Mouse (Mus musculus): ENCODE measurements around the gene Rab11fip4. TPM values are rescaled to one million over a fixed set of nuclear protein-coding genes. Genes with fewer than 3 reads are reported as not detected.

Gene Rab11fip4
- total and polyA plus RNA-seq, 3 experiments = 0.05 TPM; not detected in 2

- Histone ChIP-seq H3K36me3 (replicated peaks) (no peaks in the 10 kb centered on the region), H3K27me3 (ENCODE audit: insufficient read depth, low read length) (peaks cover 12% of the 10 kb centered on the region; the same call in 1 of the 2 replicates), H3K9me3 (replicated peaks) (no peaks in the 10 kb centered on the region), H3K4me3 (ENCODE audit: low read depth, low read length) (no peak overlapping the region), H3K4me1 (ENCODE audit: insufficient read depth, low read depth, low read length) (no peaks in the 10 kb centered on the region)
- ATAC-seq (ENCODE audit: extremely low read depth, insufficient number of reproducible peaks, low FRiP score, poor library complexity, severe bottlenecking) (no peak), DNase-seq (ENCODE audit: low spot score) (no peak)
- TF ChIP-seq POLR2AphosphoS5 (IDR thresholded peaks at IDR 0.05; ENCODE audit: insufficient replicate concordance, low read depth, low read length) (no peak), GATA1 (IDR thresholded peaks at IDR 0.05; ENCODE audit: borderline replicate concordance, low read length) (no peak), CTCF (IDR thresholded peaks at IDR 0.05; ENCODE audit: low read depth, low read length) (no peak), GATA2 (IDR thresholded peaks at IDR 0.05; ENCODE audit: borderline replicate concordance, low read depth, low read length) (no peak), TAL1 (conservative IDR thresholded peaks at IDR 0.05; ENCODE audit: low read depth, low read length) (no peak)
Measured at GRCm38 (mm10) chr11:79654407-79654831, 63.4 kb downstream of the Rab11fip4 start.

GRCm38 (mm10) chr11:79655592-79655991, 64.6 kb downstream of the Rab11fip4 start:
- no peak for ATAC-seq (ENCODE audit: extremely low read depth, insufficient number of reproducible peaks, low FRiP score, poor library complexity, severe bottlenecking)
- Histone ChIP-seq H3K4me3 (ENCODE audit: low read depth, low read length) (no peak overlapping the region), H3K27me3 (ENCODE audit: insufficient read depth, low read length) (peaks cover 16% of the 10 kb centered on the region; the same call in 1 of the 2 replicates), H3K4me1 (ENCODE audit: insufficient read depth, low read depth, low read length) (no peaks in the 10 kb centered on the region), H3K9me3 (replicated peaks) (no peaks in the 10 kb centered on the region), H3K36me3 (replicated peaks) (no peaks in the 10 kb centered on the region)
- no peak for DNase-seq (ENCODE audit: low spot score)
- TF ChIP-seq GATA2 (IDR thresholded peaks at IDR 0.05; ENCODE audit: borderline replicate concordance, low read depth, low read length) (no peak), TAL1 (conservative IDR thresholded peaks at IDR 0.05; ENCODE audit: low read depth, low read length) (no peak), GATA1 (IDR thresholded peaks at IDR 0.05; ENCODE audit: borderline replicate concordance, low read length) (no peak), POLR2AphosphoS5 (IDR thresholded peaks at IDR 0.05; ENCODE audit: insufficient replicate concordance, low read depth, low read length) (no peak), CTCF (IDR thresholded peaks at IDR 0.05; ENCODE audit: low read depth, low read length) (no peak)

GRCm38 (mm10) chr11:79656491-79656890, 65.5 kb downstream of the Rab11fip4 start:
- Histone ChIP-seq H3K4me3 (ENCODE audit: low read depth, low read length) (no peak overlapping the region), H3K4me1 (ENCODE audit: insufficient read depth, low read depth, low read length) (no peaks in the 10 kb centered on the region), H3K27me3 (ENCODE audit: insufficient read depth, low read length) (peaks cover 19% of the 10 kb centered on the region; the same call in 1 of the 2 replicates), H3K36me3 (replicated peaks) (no peaks in the 10 kb centered on the region), H3K9me3 (replicated peaks) (no peaks in the 10 kb centered on the region)
- DNase-seq (ENCODE audit: low spot score) (no peak), ATAC-seq (ENCODE audit: extremely low read depth, insufficient number of reproducible peaks, low FRiP score, poor library complexity, severe bottlenecking) (no peak)
- TF ChIP-seq POLR2AphosphoS5 (IDR thresholded peaks at IDR 0.05; ENCODE audit: insufficient replicate concordance, low read depth, low read length) (no peak), CTCF (IDR thresholded peaks at IDR 0.05; ENCODE audit: low read depth, low read length) (no peak), GATA2 (IDR thresholded peaks at IDR 0.05; ENCODE audit: borderline replicate concordance, low read depth, low read length) (no peak), TAL1 (conservative IDR thresholded peaks at IDR 0.05; ENCODE audit: low read depth, low read length) (no peak), GATA1 (IDR thresholded peaks at IDR 0.05; ENCODE audit: borderline replicate concordance, low read length) (no peak)

- DNase-seq (ENCODE audit: low spot score) (no peak), ATAC-seq (ENCODE audit: extremely low read depth, insufficient number of reproducible peaks, low FRiP score, poor library complexity, severe bottlenecking) (no peak)
- TF ChIP-seq GATA1 (IDR thresholded peaks at IDR 0.05; ENCODE audit: borderline replicate concordance, low read length) (no peak), TAL1 (conservative IDR thresholded peaks at IDR 0.05; ENCODE audit: low read depth, low read length) (no peak), GATA2 (IDR thresholded peaks at IDR 0.05; ENCODE audit: borderline replicate concordance, low read depth, low read length) (no peak)
- H3K4me1 ChIP-seq (ENCODE audit: insufficient read depth, low read depth, low read length) = no peaks in the 10 kb centered on the region
- H3K4me3 ChIP-seq (ENCODE audit: low read depth, low read length) = no peak overlapping the region
- H3K9me3 ChIP-seq (replicated peaks) = no peaks in the 10 kb centered on the region
- H3K27me3 ChIP-seq (ENCODE audit: insufficient read depth, low read length) = peaks cover 21% of the 10 kb centered on the region; the same call in 1 of the 2 replicates
- H3K36me3 ChIP-seq (replicated peaks) = no peaks in the 10 kb centered on the region
Measured at GRCm38 (mm10) chr11:79657053-79657452, 66.0 kb downstream of the Rab11fip4 start.

GRCm38 (mm10) chr11:79658205-79658825, 67.3 kb downstream of the Rab11fip4 start:
- no peaks in the 10 kb centered on the region for H3K9me3 ChIP-seq (replicated peaks)
- no peaks in the 10 kb centered on the region for H3K36me3 ChIP-seq (replicated peaks)
- H3K4me1 ChIP-seq (ENCODE audit: insufficient read depth, low read depth, low read length) = no peaks in the 10 kb centered on the region
- no peak overlapping the region for H3K4me3 ChIP-seq (ENCODE audit: low read depth, low read length)
- TF ChIP-seq GATA2 (IDR thresholded peaks at IDR 0.05; ENCODE audit: borderline replicate concordance, low read depth, low read length) = no peak
- TF ChIP-seq TAL1 (conservative IDR thresholded peaks at IDR 0.05; ENCODE audit: low read depth, low read length) = no peak
- no peak for TF ChIP-seq POLR2AphosphoS5 (IDR thresholded peaks at IDR 0.05; ENCODE audit: insufficient replicate concordance, low read depth, low read length)
- no peak for TF ChIP-seq GATA1 (IDR thresholded peaks at IDR 0.05; ENCODE audit: borderline replicate concordance, low read length)
- TF ChIP-seq CTCF (IDR thresholded peaks at IDR 0.05; ENCODE audit: low read depth, low read length) = no peak
- ATAC-seq (ENCODE audit: extremely low read depth, insufficient number of reproducible peaks, low FRiP score, poor library complexity, severe bottlenecking) (no peak), DNase-seq (ENCODE audit: low spot score) (no peak)
- H3K27me3 ChIP-seq (ENCODE audit: insufficient read depth, low read length) = peaks cover 25% of the 10 kb centered on the region; the same call in 1 of the 2 replicates

GRCm38 (mm10) chr11:79660361-79661205, 69.6 kb downstream of the Rab11fip4 start:
- no peaks in the 10 kb centered on the region for H3K36me3 ChIP-seq (replicated peaks)
- H3K9me3 ChIP-seq (replicated peaks) = no peaks in the 10 kb centered on the region
- TF ChIP-seq GATA1 (IDR thresholded peaks at IDR 0.05; ENCODE audit: borderline replicate concordance, low read length) (no peak), CTCF (IDR thresholded peaks at IDR 0.05; ENCODE audit: low read depth, low read length) (no peak), TAL1 (conservative IDR thresholded peaks at IDR 0.05; ENCODE audit: low read depth, low read length) (no peak), GATA2 (IDR thresholded peaks at IDR 0.05; ENCODE audit: borderline replicate concordance, low read depth, low read length) (no peak), POLR2AphosphoS5 (IDR thresholded peaks at IDR 0.05; ENCODE audit: insufficient replicate concordance, low read depth, low read length) (no peak)
- H3K27me3 ChIP-seq (ENCODE audit: insufficient read depth, low read length) = peaks cover 31% of the 10 kb centered on the region
- H3K4me3 ChIP-seq (ENCODE audit: low read depth, low read length) = no peak overlapping the region
- DNase-seq (ENCODE audit: low spot score) (no peak), ATAC-seq (ENCODE audit: extremely low read depth, insufficient number of reproducible peaks, low FRiP score, poor library complexity, severe bottlenecking) (no peak)
- H3K4me1 ChIP-seq (ENCODE audit: insufficient read depth, low read depth, low read length) = 0 out of 2 replicates have a peak, but pooled peaks cover 4% of the 10 kb centered on the region
